Mouse (Mus musculus): ENCODE results near the gene Ubl7.
"Not testable (repeated sequence)": the region's sequence is repeated elsewhere in the genome, so short reads cannot be mapped to it uniquely, and the experiment has no call there.

The Ubl7 gene

GRCm38 (mm10) chr9:57910254-57911160 is at the start of gene Ubl7:
TSS of gene Ubl7 (plus strand) at chr9:57910979.
- DNase-seq, result peak; percentile 95

- DNase-seq, result peak; percentile 77
Observed at GRCm38 (mm10) chr9:57861951-57862471, 48.8 kb upstream of the Ubl7 start.

GRCm38 (mm10) chr9:57864336-57864735 is 46.4 kb upstream of the Ubl7 start:
- DNase-seq, result no peak

- peak; percentile 66 for DNase-seq
Observed at GRCm38 (mm10) chr9:57866530-57866929, 44.2 kb upstream of the Ubl7 start.

DNA sequence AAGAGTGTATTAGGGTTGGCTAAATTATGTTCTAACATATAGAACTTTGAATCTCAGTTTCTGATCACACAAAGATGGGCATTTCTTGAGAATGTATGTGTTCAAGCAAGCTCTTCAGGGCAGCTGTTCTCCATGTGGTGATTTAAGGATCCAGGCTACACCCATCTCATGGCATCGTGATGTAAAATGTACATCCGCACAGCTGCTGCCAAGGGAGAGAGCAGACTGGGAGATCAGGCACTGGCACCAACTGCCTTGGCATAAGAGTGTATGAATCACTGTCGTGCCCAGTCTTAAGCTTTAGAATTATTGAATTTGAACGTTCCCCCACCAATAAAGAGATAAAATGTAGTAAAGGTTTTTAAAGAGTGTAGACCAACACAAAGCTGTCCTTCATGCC is 43.5 kb upstream of the Ubl7 start:
- DNase-seq, result peak; percentile 63

- peak; percentile 14 for DNase-seq
Observed at GRCm38 (mm10) chr9:57867880-57868279, 42.9 kb upstream of the Ubl7 start.

DNA sequence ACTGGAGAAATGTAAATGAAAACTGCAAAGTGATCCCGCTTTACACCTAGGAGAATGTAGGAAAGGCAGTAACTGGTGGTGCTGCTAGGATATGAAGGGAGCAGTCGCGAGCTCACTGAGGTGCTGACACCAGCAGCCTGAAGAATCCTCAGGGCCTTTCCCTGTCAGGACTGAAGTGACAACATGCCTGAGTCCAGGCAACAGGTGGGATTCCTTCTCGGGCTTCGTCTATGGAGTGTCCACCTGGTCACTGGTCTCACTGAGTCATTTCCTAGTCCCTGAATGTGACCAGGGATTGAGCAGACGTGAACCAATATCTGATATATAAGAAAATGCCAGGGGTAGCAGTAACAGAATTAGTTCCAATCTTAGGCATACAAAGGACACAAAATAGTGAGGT is 42.0 kb upstream of the Ubl7 start:
- DNase-seq, result no peak

GRCm38 (mm10) chr9:57870273-57870816 is 40.4 kb upstream of the Ubl7 start:
- DNase-seq, result no peak

- DNase-seq, result no peak
Observed at GRCm38 (mm10) chr9:57874134-57874533, 36.6 kb upstream of the Ubl7 start.

GRCm38 (mm10) chr9:57874994-57875393 is 35.8 kb upstream of the Ubl7 start:
- DNase-seq, result no peak

- no peak for DNase-seq
Observed at GRCm38 (mm10) chr9:57879213-57879612, 31.6 kb upstream of the Ubl7 start.

DNA sequence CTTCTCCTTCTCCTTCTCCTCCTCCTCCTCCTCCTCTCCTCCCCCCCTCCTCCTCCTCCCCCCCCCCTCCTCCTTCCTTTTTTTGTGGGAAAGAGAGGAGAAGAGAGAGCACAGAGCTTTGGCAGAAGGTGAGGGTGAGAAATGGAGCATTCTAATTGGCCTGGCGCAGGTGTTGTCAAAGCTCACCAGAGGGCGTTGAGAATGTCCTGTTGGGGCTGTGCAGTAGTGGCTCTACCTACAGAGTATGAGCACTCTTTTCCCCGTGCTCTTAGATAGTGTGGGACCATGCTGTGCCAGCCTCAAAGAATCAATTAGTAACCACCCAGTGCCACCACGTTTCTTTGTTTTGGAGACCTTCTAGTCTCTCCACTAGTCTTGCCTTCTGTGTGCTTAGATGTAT is 30.5 kb upstream of the Ubl7 start:
- no peak for DNase-seq

- DNase-seq, result not testable (repeated sequence)
Observed at GRCm38 (mm10) chr9:57881781-57882180, 29.0 kb upstream of the Ubl7 start.

GRCm38 (mm10) chr9:57883413-57883812 is 27.4 kb upstream of the Ubl7 start:
- no peak for DNase-seq

DNA sequence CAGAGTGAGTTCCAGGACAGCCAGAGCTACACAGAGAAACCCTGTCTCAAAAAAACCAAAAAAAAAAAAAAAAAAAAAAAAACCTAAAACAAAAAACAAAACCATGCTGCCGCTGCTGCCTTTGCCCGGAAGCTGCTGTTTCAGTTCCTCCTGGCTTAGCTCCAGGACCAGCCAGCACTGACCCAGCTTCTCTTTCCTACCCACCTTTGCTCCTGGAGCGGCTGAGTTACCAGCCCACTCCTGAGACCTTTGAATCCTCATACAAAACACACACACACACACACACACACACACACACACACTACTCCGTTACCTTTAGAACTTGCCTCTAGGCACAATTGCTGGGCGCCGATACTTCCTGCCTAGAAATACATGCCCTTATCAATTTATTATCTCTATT is 22.7 kb upstream of the Ubl7 start:
- DNase-seq, result no peak

DNA sequence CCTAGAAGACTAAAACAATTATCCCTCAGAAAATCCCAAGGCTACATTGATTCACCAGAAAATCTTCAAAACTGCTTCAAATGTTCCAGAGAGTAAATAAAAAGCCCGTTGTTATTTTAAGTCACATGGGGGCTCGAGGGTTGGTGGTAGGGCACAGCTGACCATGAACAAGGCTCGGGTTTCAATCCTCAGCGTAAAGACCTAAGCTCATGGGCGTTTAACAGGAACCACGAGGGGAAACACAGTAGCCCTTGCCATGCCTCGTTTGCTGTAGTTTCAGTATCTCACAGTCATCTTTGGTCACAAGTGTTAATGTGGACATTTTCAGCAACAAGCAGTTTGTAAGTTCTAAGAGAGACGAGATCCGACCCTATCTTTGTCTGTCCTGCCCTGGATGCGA is 10.3 kb upstream of the Ubl7 start:
- DNase-seq, result no peak

DNA sequence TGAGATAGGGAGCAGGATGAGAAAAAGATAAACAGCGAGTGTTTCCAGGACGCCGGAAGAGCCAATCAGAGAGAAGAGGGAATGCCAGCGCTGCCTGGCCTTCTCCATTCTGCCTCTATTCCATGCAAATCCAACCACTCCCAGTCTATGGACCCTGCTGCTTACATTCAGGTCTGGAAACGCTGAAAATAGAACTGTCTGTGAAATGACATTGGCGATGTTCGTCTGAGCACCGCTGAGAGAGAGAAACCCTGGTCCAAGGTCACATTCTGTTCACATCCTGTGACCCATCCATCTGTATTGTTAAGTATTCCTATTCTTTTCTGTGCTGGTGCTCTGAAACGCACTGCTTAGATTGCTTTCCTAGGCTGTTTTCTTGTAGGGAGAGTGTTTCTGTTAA is 9.6 kb upstream of the Ubl7 start:
- DNase-seq, result no peak

GRCm38 (mm10) chr9:57901601-57902000 is 9.2 kb upstream of the Ubl7 start:
- no peak for DNase-seq

DNA sequence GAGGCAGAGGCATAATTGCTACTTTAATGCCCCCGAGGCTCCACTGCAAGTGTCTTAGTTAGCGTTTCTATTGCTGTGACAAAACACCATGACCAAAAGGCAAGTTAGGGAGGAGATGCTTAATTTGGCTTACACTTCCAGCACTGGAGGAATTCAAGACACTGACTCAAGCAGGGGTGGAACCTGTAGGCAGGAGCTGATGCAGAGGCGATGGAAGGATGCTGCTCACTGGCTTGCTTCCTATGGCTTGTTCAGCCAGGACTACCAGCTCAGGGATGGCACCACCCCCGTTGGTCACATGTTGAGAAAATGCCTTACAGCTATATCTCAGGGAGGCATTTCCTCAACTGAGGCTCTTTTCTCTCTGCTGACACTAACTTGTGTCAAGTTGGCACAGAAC is 8.6 kb upstream of the Ubl7 start:
- DNase-seq, result peak; percentile 73

GRCm38 (mm10) chr9:57903589-57904249 is 7.1 kb upstream of the Ubl7 start:
- no peak for DNase-seq

- no peak for DNase-seq
Observed at GRCm38 (mm10) chr9:57904250-57904644, 6.5 kb upstream of the Ubl7 start.

GRCm38 (mm10) chr9:57907206-57907605 is 3.6 kb upstream of the Ubl7 start:
- no peak for DNase-seq

DNA sequence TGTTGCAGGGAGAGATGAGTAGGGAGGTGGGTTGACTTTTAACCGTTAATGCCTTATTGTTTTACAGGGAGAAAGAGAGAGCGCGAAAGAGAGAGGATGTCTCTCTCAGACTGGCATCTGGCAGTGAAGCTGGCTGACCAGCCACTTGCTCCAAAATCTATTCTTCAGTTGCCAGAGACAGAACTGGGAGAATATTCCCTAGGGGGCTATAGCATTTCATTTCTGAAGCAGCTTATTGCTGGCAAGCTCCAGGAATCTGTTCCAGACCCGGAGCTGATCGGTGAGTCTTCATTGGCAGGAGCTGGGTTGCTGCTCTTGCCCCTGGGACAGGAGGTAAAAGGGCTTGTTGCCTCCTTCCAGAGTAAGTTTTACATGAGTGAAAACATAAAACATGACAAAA is 1.8 kb downstream of the Ubl7 start:
- no peak for DNase-seq
